Mouse (Mus musculus) kidney, postnatal 4 days (tissue): Measurements from ENCODE around the gene Pi4k2a.

ENCODE experiments used
- DNase-seq, 2 experiments: peaks; one replicate each; pipeline ENCODE4 v3.0.0; 2021; ENCODE audit warnings: mixed read lengths in 2 of 2

The Pi4k2a gene

GRCm38 (mm10) chr19:42167489-42167888 is 77.2 kb downstream of the Pi4k2a start:
- no peak for DNase-seq

- peak; percentile 45 to 66 for DNase-seq
These were observed 79.2 kb downstream of the Pi4k2a start for GRCm38 (mm10) chr19:42169322-42169975.

- DNase-seq = peak; percentile 94 to 96
These were observed 80.0 kb downstream of the Pi4k2a start for GRCm38 (mm10) chr19:42170025-42170969.
